Mouse (Mus musculus) liver, postnatal 0 days (tissue): Measurements from ENCODE around the gene Acss1.

Experiments
- CTCF ChIP-seq: sonication (generic); IDR thresholded peaks from 2 replicates; pipeline ENCODE4 v1.5.1; 2016; ENCODE audit warnings: antibody characterized with exemption, low read depth
- EP300 ChIP-seq: IDR thresholded peaks from 2 replicates; pipeline ENCODE4 v1.6.1; 2016; ENCODE audit warnings: antibody characterized with exemption, low read depth, mild to moderate bottlenecking

GRCm38 (mm10) chr2:150654814-150655213, 13.5 kb downstream of the Acss1 start:
- TF ChIP-seq CTCF (no peak), EP300 (no peak)
